In the genomic region with DNA sequence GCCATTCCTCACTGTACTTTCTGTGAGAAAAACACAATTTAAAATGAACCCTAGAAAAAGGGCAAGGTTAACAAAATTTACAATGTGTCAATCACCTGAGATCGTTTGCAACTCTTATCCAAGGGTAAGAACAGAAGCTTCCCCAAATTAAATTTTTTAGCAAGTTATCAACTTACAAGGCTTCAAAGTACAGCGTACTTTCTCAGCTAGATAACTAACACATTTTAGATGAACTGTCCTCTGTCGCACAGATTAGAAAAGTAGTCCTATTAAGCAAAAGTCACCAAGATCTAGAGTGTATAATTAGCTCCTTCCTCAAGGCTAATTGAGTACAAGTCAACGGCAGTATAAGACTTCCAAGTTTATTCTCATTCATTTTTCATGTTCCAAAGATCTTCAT, we compare ENCODE assay signal across 28 mouse cellular contexts. TPM values are rescaled to one million over a fixed set of nuclear protein-coding genes. Genes with fewer than 3 reads are reported as not detected.
"Had no signal": no experiment of that assay in that cellular context is flagged by ENCODE, and none has a peak within 500 bp of the region (broad histone marks: within the 10 kb centered on the region; RNA-seq: fewer than 3 reads in every experiment).

No protein-coding gene starts in this region.

- H3K4me2 ChIP-seq: heart, embryonic 12.5 days; hindbrain, embryonic 12.5 days; hindbrain, embryonic 14.5 days; intestine, embryonic 15.5 days; limb, embryonic 12.5 days had no signal

- H3K9me3 ChIP-seq: heart, embryonic 10.5 days; heart, embryonic 12.5 days; hindbrain, embryonic 10.5 days; hindbrain, embryonic 12.5 days; intestine, embryonic 15.5 days; limb, embryonic 10.5 days; limb, embryonic 12.5 days had no signal

- H3K4me3 ChIP-seq: gastrocnemius, adult 2 months; heart, embryonic 10.5 days; heart, embryonic 12.5 days; hindbrain, embryonic 10.5 days; hindbrain, embryonic 12.5 days; intestine, embryonic 15.5 days; layer of hippocampus, adult 2 months; limb, embryonic 10.5 days; limb, embryonic 12.5 days had no signal

- DNase-seq: forebrain, postnatal 0 days; gastrocnemius, adult 2 months; gastrocnemius, postnatal 10 days; gastrocnemius, postnatal 25 days; heart, adult 18-20 months; heart, postnatal 10 days; heart, postnatal 4 days; kidney, adult 18-20 months; kidney, adult 8-10 months; kidney, postnatal 10 days; kidney, postnatal 25 days; kidney, postnatal 4 days had no signal

- H3K27me3 ChIP-seq: heart, embryonic 12.5 days; intestine, embryonic 15.5 days had no signal

- H3K27ac ChIP-seq: gastrocnemius, adult 2 months; heart, embryonic 10.5 days; hindbrain, embryonic 10.5 days; hindbrain, embryonic 12.5 days; hindbrain, embryonic 14.5 days; intestine, embryonic 15.5 days; limb, embryonic 10.5 days; limb, embryonic 12.5 days had no signal

- H3K36me3 ChIP-seq: heart, embryonic 10.5 days; heart, embryonic 12.5 days; hindbrain, embryonic 10.5 days; hindbrain, embryonic 12.5 days; intestine, embryonic 15.5 days; limb, embryonic 10.5 days; limb, embryonic 12.5 days had no signal

- ATAC-seq: forebrain, postnatal 0 days; hindbrain, embryonic 16.5 days; inflammation-experienced regulatory T-cells, adult 6 months; intestine, embryonic 15.5 days; intestine, postnatal 0 days had no signal

- H3K9ac ChIP-seq: forebrain, postnatal 0 days; heart, embryonic 12.5 days; hindbrain, embryonic 12.5 days; hindbrain, embryonic 14.5 days; intestine, embryonic 15.5 days; limb, embryonic 12.5 days had no signal

- H3K4me1 ChIP-seq: heart, embryonic 10.5 days; heart, embryonic 12.5 days; hindbrain, embryonic 10.5 days; hindbrain, embryonic 12.5 days; intestine, embryonic 15.5 days; limb, embryonic 10.5 days; limb, embryonic 12.5 days had no signal

RNA-seq across cellular contexts. Expression of gene Gja6, which starts 0.9 kb away (rescaled TPM):
- total RNA-seq: gastrocnemius, postnatal 25 days; granulocyte monocyte progenitor cell, adult 5-6 weeks; heart, postnatal 25 days had no signal
- polyA plus RNA-seq: heart, embryonic 14.5 days; heart, embryonic 16.5 days; inflammation-experienced regulatory T-cells, adult 6 months; limb, embryonic 10.5 days; limb, embryonic 12.5 days had no signal
